Mouse (Mus musculus) naive thymus-derived CD4-positive, alpha-beta T cell, adult 2 months (primary cell): ENCODE measurements around the gene Cldn4.

Source experiments
- DNase-seq: peaks from one replicate; pipeline ENCODE4 v3.0.0-alpha.2; 2011; ENCODE audit warnings: low read depth

The Cldn4 gene

GRCm38 (mm10) chr5:134932903-134933276 is 13.8 kb downstream of the Cldn4 start:
- peak; percentile 92 for DNase-seq

- peak; percentile 92 for DNase-seq
Measured at GRCm38 (mm10) chr5:134932179-134932902, 14.4 kb downstream of the Cldn4 start, which contains the start of gene Mettl27. Mettl27 (plus strand) TSS chr5:134932368.

GRCm38 (mm10) chr5:134929988-134930387 is 16.7 kb downstream of the Cldn4 start:
- DNase-seq = no peak

- DNase-seq = no peak
Measured at GRCm38 (mm10) chr5:134926726-134927125, 20.0 kb downstream of the Cldn4 start.

- no peak for DNase-seq
Measured at GRCm38 (mm10) chr5:134923141-134923540, 23.6 kb downstream of the Cldn4 start.

GRCm38 (mm10) chr5:134921106-134921505 is 25.6 kb downstream of the Cldn4 start:
- no peak for DNase-seq

- no peak for DNase-seq
Measured at GRCm38 (mm10) chr5:134920106-134920687, 26.5 kb downstream of the Cldn4 start.

- DNase-seq = no peak
Measured at GRCm38 (mm10) chr5:134919097-134919496, 27.6 kb downstream of the Cldn4 start.

- DNase-seq = peak; percentile 83
Measured at GRCm38 (mm10) chr5:134918071-134918832, 28.5 kb downstream of the Cldn4 start.

GRCm38 (mm10) chr5:134915311-134915710 is 31.4 kb downstream of the Cldn4 start, which contains the start of gene Cldn13:
Cldn13 (minus strand) TSS chr5:134915526.
- no peak for DNase-seq

- DNase-seq = no peak
Measured at GRCm38 (mm10) chr5:134914510-134914909, 32.2 kb downstream of the Cldn4 start.

- no peak for DNase-seq
Measured at GRCm38 (mm10) chr5:134913753-134914152, 33.0 kb downstream of the Cldn4 start.

- DNase-seq = no peak
Measured at GRCm38 (mm10) chr5:134913352-134913751, 33.4 kb downstream of the Cldn4 start.

GRCm38 (mm10) chr5:134911901-134912300 is 34.8 kb downstream of the Cldn4 start:
- DNase-seq = no peak

- DNase-seq = peak; percentile 91
Measured at GRCm38 (mm10) chr5:134907135-134907534, 39.6 kb downstream of the Cldn4 start.

- DNase-seq = no peak
Measured at GRCm38 (mm10) chr5:134906633-134907032, 40.1 kb downstream of the Cldn4 start, which contains the start of gene Tmem270. Tmem270 (minus strand) TSS chr5:134906733.

GRCm38 (mm10) chr5:134901644-134902027 is 45.1 kb downstream of the Cldn4 start:
- DNase-seq = no peak

- no peak for DNase-seq
Measured at GRCm38 (mm10) chr5:134901012-134901643, 45.6 kb downstream of the Cldn4 start.

GRCm38 (mm10) chr5:134897596-134897995 is 49.1 kb downstream of the Cldn4 start:
- no peak for DNase-seq

- no peak for DNase-seq
Measured at GRCm38 (mm10) chr5:134896965-134897364, 49.8 kb downstream of the Cldn4 start.

GRCm38 (mm10) chr5:134895291-134895690 is 51.4 kb downstream of the Cldn4 start:
- DNase-seq = no peak
